Mouse (Mus musculus) granulocyte monocyte progenitor cell, adult 5-6 weeks (primary cell): ENCODE results near the gene St3gal2. TPM values are rescaled to one million over a fixed set of nuclear protein-coding genes. Genes with fewer than 3 reads are reported as not detected.
"Not testable (repeated sequence)": the region's sequence is repeated elsewhere in the genome, so short reads cannot be mapped to it uniquely, and the experiment has no call there.

Source experiments
- ATAC-seq: replicated peaks from 2 replicates; pipeline ENCODE4 v1.8.0; 2016; ENCODE audit warnings: mild to moderate bottlenecking, moderate TSS enrichment, inconsistent platforms; ENCODE audit not compliant: poor library complexity, severe bottlenecking
- total RNA-seq, 2 experiments: library from RNA; stranded (forward) in 1 of 2; stranded (reverse) in 1 of 2; fragments of 200-712, 200-1000 nt in 1 of 2; fragments of >200 nt in 1 of 2; fragmentation: Nextera tagmentation in 1 of 2; gene quantifications; 2 replicates each; pipeline ENCODE4 v1.2.3; 2014 to 2017

Gene St3gal2
- total RNA-seq, 2 experiments from 2014 or later = 3.3 to 8.3 TPM

- no peak for ATAC-seq
Observed at GRCm38 (mm10) chr8:110940682-110941452, 21.1 kb downstream of the St3gal2 start.

- ATAC-seq = no peak
Observed at GRCm38 (mm10) chr8:110941453-110941948, 21.8 kb downstream of the St3gal2 start.

GRCm38 (mm10) chr8:110944276-110944876 lies 24.7 kb downstream of the St3gal2 start:
- peak; percentile 76 for ATAC-seq

- ATAC-seq = 0 out of 2 replicates have a peak, but pooled peaks have one; percentile 4
Observed at GRCm38 (mm10) chr8:110945716-110946115, 26.0 kb downstream of the St3gal2 start.

- 0 out of 2 replicates have a peak, but pooled peaks have one; percentile 16 for ATAC-seq
Observed at GRCm38 (mm10) chr8:110950065-110950484, 30.4 kb downstream of the St3gal2 start.

GRCm38 (mm10) chr8:110954776-110955175 lies 35.1 kb downstream of the St3gal2 start:
- peak; percentile 87 for ATAC-seq

- ATAC-seq = no peak
Observed at GRCm38 (mm10) chr8:110956619-110957450, 37.1 kb downstream of the St3gal2 start.

- no peak for ATAC-seq
Observed at GRCm38 (mm10) chr8:110957471-110957870, 37.7 kb downstream of the St3gal2 start.

GRCm38 (mm10) chr8:110958135-110958534 lies 38.4 kb downstream of the St3gal2 start:
- ATAC-seq = no peak

GRCm38 (mm10) chr8:110958553-110958952 lies 38.8 kb downstream of the St3gal2 start:
- not testable (repeated sequence) for ATAC-seq

- ATAC-seq = no peak
Observed at GRCm38 (mm10) chr8:110959071-110959780, 39.5 kb downstream of the St3gal2 start.

- ATAC-seq = no peak
Observed at GRCm38 (mm10) chr8:110959906-110960305, 40.2 kb downstream of the St3gal2 start.

GRCm38 (mm10) chr8:110963051-110963450 lies 43.3 kb downstream of the St3gal2 start:
- ATAC-seq = no peak

GRCm38 (mm10) chr8:110964666-110965065 lies 44.9 kb downstream of the St3gal2 start:
- ATAC-seq = no peak

GRCm38 (mm10) chr8:110965594-110965993 lies 45.9 kb downstream of the St3gal2 start:
- no peak for ATAC-seq

- ATAC-seq = no peak
Observed at GRCm38 (mm10) chr8:110966586-110966985, 46.9 kb downstream of the St3gal2 start.

- ATAC-seq = no peak
Observed at GRCm38 (mm10) chr8:110967326-110967725, 47.6 kb downstream of the St3gal2 start.

- ATAC-seq = peak; percentile 92
Observed at GRCm38 (mm10) chr8:110969910-110970770, 50.4 kb downstream of the St3gal2 start.

GRCm38 (mm10) chr8:110976532-110976931 lies 56.8 kb downstream of the St3gal2 start:
- not testable (repeated sequence) for ATAC-seq
